Mouse (Mus musculus) kidney, adult 2 months (tissue): ENCODE results near the gene Fyn.

Experiments
- CTCF ChIP-seq: fragments of 200-500 bp; conservative IDR thresholded peaks from 2 replicates; pipeline ENCODE4 v1.5.1; 2011; ENCODE audit warnings: low read depth, mild to moderate bottlenecking, control low read depth, low read length, moderate library complexity, mixed read lengths; ENCODE audit not compliant: insufficient read depth, insufficient read length
- POLR2A ChIP-seq: fragments of 200-500 bp; IDR thresholded peaks from one replicate; pipeline ENCODE4 v1.6.1; 2011; ENCODE audit warnings: low read depth, low read length, control low read depth

- TF ChIP-seq POLR2A (no peak), CTCF (no peak)
Observed at GRCm38 (mm10) chr10:39378025-39378603, 9.5 kb downstream of the Fyn start.
